Mouse (Mus musculus) CH12.LX (cell line): ENCODE results near the gene Tfe3. TPM values are rescaled to one million over a fixed set of nuclear protein-coding genes. Genes with fewer than 3 reads are reported as not detected.

Source experiments
- DNase-seq: peaks from one replicate; pipeline ENCODE4 v3.0.0-alpha.2; 2013; ENCODE audit errors: extremely low read depth
- H3K27ac ChIP-seq: 2 replicates; pipeline ENCODE4 v1.5.1; 2012; ENCODE audit warnings: low read depth, mild to moderate bottlenecking, control low read depth, moderate library complexity; ENCODE audit not compliant: insufficient read depth
- H3K27me3 ChIP-seq: replicated peaks from 2 replicates; pipeline ENCODE3; 2012; ENCODE audit warnings: inconsistent platforms
- H3K36me3 ChIP-seq, 2 experiments: replicated peaks in 1 of 2; 2 replicates each; pipeline versions ENCODE3 to v1.6.1; 2012; ENCODE audit warnings: inconsistent platforms in 1 of 2, low read length in 1 of 2, mild to moderate bottlenecking in 1 of 2, mixed read lengths in 1 of 2, moderate library complexity in 1 of 2; ENCODE audit not compliant: control insufficient read depth in 1 of 2, insufficient read depth in 1 of 2
- H3K4me1 ChIP-seq, 2 experiments: 2 replicates each; pipeline ENCODE4 v1.6.1; 2012; ENCODE audit warnings: inconsistent platforms in 1 of 2, moderate library complexity in 1 of 2; ENCODE audit not compliant: insufficient read depth in 2 of 2, control insufficient read depth in 1 of 2
- H3K4me2 ChIP-seq: 2 replicates; pipeline ENCODE4 v1.6.1; 2012; ENCODE audit warnings: low read depth, mild to moderate bottlenecking, control low read depth; ENCODE audit not compliant: poor library complexity, insufficient read depth, severe bottlenecking
- H3K4me3 ChIP-seq, 3 experiments: fragments of 150-350 bp in 1 of 3; sonication (generic) in 1 of 3; replicated peaks in 1 of 3; 2 replicates each; pipeline versions ENCODE3 to v1.5.1; 2011 to 2012; ENCODE audit warnings: low read depth in 2 of 3, low read length in 2 of 3, mild to moderate bottlenecking in 2 of 3, moderate library complexity in 2 of 3, control low read depth in 1 of 3, improper control_type of control experiment in 1 of 3, inconsistent platforms in 1 of 3, mixed read lengths in 1 of 3; ENCODE audit not compliant: poor library complexity in 1 of 3
- H3K79me2 ChIP-seq: replicated peaks from 2 replicates; pipeline ENCODE4 v1.6.1; 2012; ENCODE audit warnings: mild to moderate bottlenecking, moderate library complexity; ENCODE audit not compliant: control insufficient read depth, poor library complexity, insufficient read depth, severe bottlenecking; ENCODE audit errors: extremely low read depth
- H3K9ac ChIP-seq: 2 replicates; pipeline ENCODE4 v1.6.1; 2012; ENCODE audit warnings: low read depth, mild to moderate bottlenecking, control low read depth, moderate library complexity; ENCODE audit not compliant: insufficient read depth
- H3K9me3 ChIP-seq: replicated peaks from 2 replicates; pipeline ENCODE3; 2012; ENCODE audit warnings: low read length, inconsistent platforms, mixed read lengths
- CHD1 ChIP-seq: IDR thresholded peaks from 2 replicates; pipeline ENCODE4 v1.6.1; 2012; ENCODE audit warnings: low read depth, low read length, improper control_type of control experiment, inconsistent platforms
- CTCF ChIP-seq, 2 experiments: IDR thresholded peaks in 1 of 2; conservative IDR thresholded peaks in 1 of 2; 2 replicates each; pipeline ENCODE4 v1.5.1; 2011 to 2012; ENCODE audit warnings: low read depth in 2 of 2, low read length in 2 of 2, improper control_type of control experiment in 1 of 2, inconsistent platforms in 1 of 2, mild to moderate bottlenecking in 1 of 2, moderate library complexity in 1 of 2
- GABPA ChIP-seq: IDR thresholded peaks from 2 replicates; pipeline ENCODE4 v1.6.1; 2012; ENCODE audit warnings: low read depth, low read length, improper control_type of control experiment, inconsistent platforms; ENCODE audit not compliant: insufficient replicate concordance
- HCFC1 ChIP-seq: IDR thresholded peaks from 2 replicates; pipeline ENCODE4 v1.6.1; 2012; ENCODE audit warnings: low read depth, mild to moderate bottlenecking, inconsistent platforms, low read length, improper control_type of control experiment
- JUN ChIP-seq: IDR thresholded peaks from 2 replicates; pipeline ENCODE4 v1.6.1; 2011; ENCODE audit warnings: low read depth, mild to moderate bottlenecking, low read length, improper control_type of control experiment, moderate library complexity; ENCODE audit not compliant: insufficient read depth
- MAFK ChIP-seq: IDR thresholded peaks from 2 replicates; pipeline ENCODE4 v1.6.1; 2011; ENCODE audit warnings: low read length, improper control_type of control experiment; ENCODE audit not compliant: insufficient replicate concordance
- MAX ChIP-seq: IDR thresholded peaks from 2 replicates; pipeline ENCODE4 v1.6.1; 2011; ENCODE audit warnings: low read length, improper control_type of control experiment
- MAZ ChIP-seq: IDR thresholded peaks from 2 replicates; pipeline ENCODE4 v1.6.1; 2012; ENCODE audit warnings: low read depth, mild to moderate bottlenecking, inconsistent platforms, low read length, improper control_type of control experiment, moderate library complexity
- MXI1 ChIP-seq: IDR thresholded peaks from 2 replicates; pipeline ENCODE4 v1.6.1; 2011; ENCODE audit warnings: mild to moderate bottlenecking, low read depth, low read length, improper control_type of control experiment
- MYC ChIP-seq: IDR thresholded peaks from 2 replicates; pipeline ENCODE4 v1.6.1; 2011; ENCODE audit warnings: low read depth, mild to moderate bottlenecking, improper control_type of control experiment, low read length
- RAD21 ChIP-seq: IDR thresholded peaks from 2 replicates; pipeline ENCODE4 v1.6.1; 2011; ENCODE audit warnings: low read depth, mild to moderate bottlenecking, low read length, improper control_type of control experiment, moderate library complexity
- SIN3A ChIP-seq: IDR thresholded peaks from 2 replicates; pipeline ENCODE4 v1.6.1; 2012; ENCODE audit warnings: low read length, improper control_type of control experiment, inconsistent platforms
- SMC3 ChIP-seq: IDR thresholded peaks from 2 replicates; pipeline ENCODE4 v1.6.1; 2011; ENCODE audit warnings: low read depth, low read length, improper control_type of control experiment
- TBP ChIP-seq: conservative IDR thresholded peaks from 2 replicates; pipeline ENCODE4 v1.6.1; 2011; ENCODE audit warnings: low read depth, low read length, improper control_type of control experiment
- USF1 ChIP-seq: IDR thresholded peaks from 2 replicates; pipeline ENCODE4 v1.6.1; 2014; ENCODE audit warnings: low read depth, mild to moderate bottlenecking, inconsistent platforms, low read length, improper control_type of control experiment
- ZC3H11A ChIP-seq: IDR thresholded peaks from 2 replicates; pipeline ENCODE4 v1.6.1; 2012; ENCODE audit warnings: low read depth, mild to moderate bottlenecking, inconsistent platforms, low read length, improper control_type of control experiment
- dilution Hi-C: fragments of 300-500 bp; cut with MboI; formaldehyde crosslinking; loops from 2 replicates; pipeline ENCODE4 v1.14.3; 2020; ENCODE audit warnings: low sequenced_read_pairs; ENCODE audit not compliant: extremely low pct_unique_long_range_greater_than_20kb, extremely low pct_ligation_motif_present
- in situ Hi-C: fragments of 300-500 bp; cut with MboI; formaldehyde crosslinking; loops from 3 replicates; pipeline ENCODE4 v1.14.3; 2019; ENCODE audit warnings: low sequenced_read_pairs, low pct_ligation_motif_present, low pct_unique_long_range_greater_than_20kb, mixed read lengths
- polyA plus RNA-seq: library from polyadenylated mRNA; unstranded; fragments of >175 nt; gene quantifications from 2 replicates; pipeline ENCODE4 v1.2.1, GENCODE M21; 2012; ENCODE audit warnings: low read depth; ENCODE audit not compliant: insufficient read length
- total RNA-seq, 2 experiments: library from RNA; depleted of rRNA; stranded (reverse); fragments of 300-350 nt in 1 of 2; fragments of >200 nt in 1 of 2; gene quantifications; 2 replicates each; pipeline ENCODE4 v1.2.3; 2012 to 2014

The Tfe3 gene
- total and polyA plus RNA-seq, 3 experiments, result 8.3 to 26.0 (median 15.9) TPM

DNA sequence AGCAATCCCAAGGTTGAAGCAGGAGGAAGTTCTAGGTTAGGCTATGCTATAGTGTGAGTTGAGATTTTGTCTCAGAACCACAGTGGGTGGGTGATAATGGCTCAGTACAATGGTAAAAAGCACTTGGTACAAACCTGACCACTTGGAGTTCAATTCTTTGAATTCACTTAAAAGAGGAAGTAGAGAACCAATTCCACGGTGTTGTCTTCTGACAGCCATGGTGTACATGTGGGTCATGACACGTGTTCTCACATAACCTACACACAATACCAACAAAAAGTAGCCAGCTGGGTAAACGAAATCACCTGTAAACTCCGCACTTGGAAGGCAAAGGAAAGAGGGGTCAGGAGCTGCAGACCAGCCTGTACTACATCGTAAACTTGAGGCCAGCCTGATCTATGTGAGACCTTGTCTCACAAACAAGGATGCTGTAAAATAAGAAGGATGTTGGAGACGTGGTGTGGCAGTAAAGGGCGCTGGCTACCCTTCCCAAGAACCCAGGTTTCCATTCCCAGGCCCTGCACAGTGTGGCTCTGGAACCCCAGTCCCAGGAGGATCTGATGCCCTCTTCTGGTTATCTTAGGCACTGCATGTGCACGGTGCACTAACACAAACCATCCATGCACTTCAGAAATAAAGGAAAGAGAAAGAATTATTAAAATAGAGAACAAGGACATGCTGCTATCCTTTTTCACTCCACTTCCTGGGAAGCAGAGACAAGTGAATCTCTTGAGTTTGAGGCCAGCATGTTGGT, 14.1 kb downstream of the Tfe3 start:
- Histone ChIP-seq H3K36me3 (peaks cover 29 to 38% of the 10 kb centered on the region in 2 experiments), H3K4me2 (no peak overlapping the region), H3K27ac (no peak overlapping the region)
- dilution Hi-C loops, result no loop called here
- TF ChIP-seq SIN3A (no peak), MYC (peak; percentile 76), JUN (no peak), RAD21 (peak; percentile 35), MAX (peak; percentile 74), CHD1 (no peak), SMC3 (peak; percentile 64), CTCF (conservative IDR thresholded peaks at IDR 0.05 in 1 of 2, IDR thresholded peaks at IDR 0.05 in 1 of 2; ENCODE audit: low read depth in 2 of 2, low read length in 2 of 2) (peak; percentile 59 to 65; a peak in 3 of 4 replicates), MXI1 (peak; percentile 48; the same call in 1 of the 2 replicates)
- TF ChIP-seq, all 38 proteins: peak for 6
- H3K27me3 ChIP-seq, result no peaks in the 10 kb centered on the region
- peaks cover 0 to 7% of the 10 kb centered on the region in 2 experiments; a peak in 2 of 4 replicates for H3K4me1 ChIP-seq
- no peak for DNase-seq
- no peaks in the 10 kb centered on the region for H3K9me3 ChIP-seq
- H3K4me3 ChIP-seq, result no peak overlapping the region
- in situ Hi-C loops, result no loop called here
- H3K9ac ChIP-seq, result no peak overlapping the region
- H3K79me2 ChIP-seq, result no peaks in the 10 kb centered on the region

DNA sequence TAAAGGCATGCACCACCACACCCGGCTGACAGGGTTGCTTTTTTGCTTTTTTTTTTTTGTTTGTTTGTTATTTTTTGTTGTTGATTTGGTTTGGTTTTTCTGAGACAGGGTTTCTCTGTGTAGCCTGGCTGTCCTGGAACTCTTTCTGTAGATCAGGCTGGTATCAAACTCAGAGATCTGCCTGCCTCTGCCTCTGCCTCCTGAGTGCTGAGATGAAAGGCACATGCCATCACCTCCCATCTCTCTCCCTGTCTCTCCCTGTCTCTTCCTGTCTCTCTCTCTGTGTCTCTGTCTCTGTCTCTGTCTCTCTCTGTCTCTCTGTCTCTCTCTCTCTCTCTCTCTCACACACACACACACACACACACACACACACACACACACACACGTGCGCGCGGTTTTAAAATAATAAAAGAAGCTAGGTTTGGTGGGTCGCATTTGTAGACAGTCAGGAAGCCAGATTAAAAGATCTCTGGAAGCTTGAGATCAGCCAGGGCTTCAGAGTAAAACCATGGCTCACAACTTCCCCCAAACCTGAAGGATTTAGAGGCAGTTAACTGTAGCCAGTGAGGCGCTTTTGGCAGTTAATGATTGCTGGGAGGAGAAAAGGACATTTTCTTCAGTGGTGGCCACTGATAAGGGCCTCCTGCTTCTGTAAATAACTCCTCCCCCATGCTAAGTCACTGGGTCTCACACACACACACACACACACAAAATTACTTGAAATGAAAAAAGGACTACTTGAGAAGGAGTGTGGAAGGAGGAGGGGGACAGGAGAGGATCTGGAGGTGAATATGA, 16.3 kb downstream of the Tfe3 start:
- in situ Hi-C loops, result no loop called here
- dilution Hi-C loops, result no loop called here
- H3K4me1 ChIP-seq, result peaks cover 0 to 7% of the 10 kb centered on the region in 2 experiments; a peak in 2 of 4 replicates
- no peak overlapping the region for H3K4me2 ChIP-seq
- H3K9ac ChIP-seq, result no peak overlapping the region
- H3K4me3 ChIP-seq, result no peak overlapping the region
- H3K36me3 ChIP-seq, result peaks cover 11 to 18% of the 10 kb centered on the region in 2 experiments
- DNase-seq, result no peak
- H3K9me3 ChIP-seq, result no peaks in the 10 kb centered on the region
- H3K27ac ChIP-seq, result no peak overlapping the region
- H3K79me2 ChIP-seq, result no peaks in the 10 kb centered on the region
- no peaks in the 10 kb centered on the region for H3K27me3 ChIP-seq
- no peak for TF ChIP-seq MAZ
- no peak for TF ChIP-seq TBP
- TF ChIP-seq MYC, result no peak
- no peak for TF ChIP-seq ZC3H11A
- no peak for TF ChIP-seq USF1
- TF ChIP-seq HCFC1, result no peak
- TF ChIP-seq GABPA, result no peak
- TF ChIP-seq MAFK, result no peak
